Mouse (Mus musculus): ENCODE measurements around the gene Acss3.

DNA sequence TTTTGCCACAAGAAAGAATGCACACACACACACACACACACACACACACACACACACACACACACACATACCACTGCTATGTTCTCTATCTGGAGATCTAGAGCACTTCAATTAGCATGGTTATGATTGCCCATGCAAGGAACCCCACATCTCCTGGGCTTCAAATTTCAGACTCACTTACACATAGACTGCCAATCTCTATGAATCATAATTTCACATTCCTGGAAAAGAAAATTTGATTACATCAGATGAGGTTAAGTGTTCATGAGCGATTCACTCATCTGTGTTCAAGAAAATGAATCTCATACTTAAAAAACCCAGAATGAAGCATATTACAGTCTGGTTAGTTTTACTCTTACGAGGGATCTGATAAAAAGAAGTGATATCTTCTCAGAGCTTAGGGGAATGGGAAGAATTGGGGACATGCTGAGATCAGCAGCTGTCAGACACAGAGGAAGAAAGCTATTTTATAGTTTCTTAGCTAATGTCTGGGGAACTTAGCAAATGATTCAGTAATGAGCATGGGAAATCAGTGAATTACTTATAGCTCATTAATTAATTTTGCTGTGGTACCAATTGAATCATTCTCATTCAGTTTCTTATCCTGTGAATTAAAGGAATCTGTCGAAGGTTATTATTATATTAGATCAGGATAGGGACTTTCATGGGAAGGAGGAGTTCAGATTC, 48.7 kb upstream of the Acss3 start:
- TF ChIP-seq POLR2A (IDR thresholded peaks at IDR 0.05; ENCODE audit: low read depth, low read length) (no peak), CTCF (IDR thresholded peaks at IDR 0.05; ENCODE audit: extremely low read depth, insufficient read depth, insufficient read length, insufficient replicate concordance) (no peak)
